Mouse (Mus musculus) kidney, postnatal 0 days (tissue): ENCODE data around the gene Atad2b. TPM values are rescaled to one million over a fixed set of nuclear protein-coding genes. Genes with fewer than 3 reads are reported as not detected.

Experiments
- ATAC-seq: fragments of 200-750 bp; cut with Nextera tagmentation; replicated peaks from 2 replicates; pipeline ENCODE4 v1.8.0; 2017; ENCODE audit warnings: low read depth, moderate number of reproducible peaks, moderate TSS enrichment, moderate library complexity; ENCODE audit not compliant: low FRiP score
- DNase-seq: peaks from one replicate; pipeline ENCODE4 v3.0.0-alpha.2; 2016; ENCODE audit warnings: low spot score
- H3K27ac ChIP-seq: fragments of 300-500 bp; sonication (generic); 2 replicates; pipeline ENCODE4 v1.5.1; 2014; ENCODE audit warnings: mild to moderate bottlenecking
- H3K27me3 ChIP-seq: fragments of 300-500 bp; sonication (generic); 2 replicates; pipeline ENCODE4 v1.6.1; 2014; ENCODE audit warnings: low read length, mixed read lengths; ENCODE audit not compliant: insufficient read depth
- H3K36me3 ChIP-seq: fragments of 300-500 bp; sonication (generic); 2 replicates; pipeline ENCODE4 v1.6.1; 2014; ENCODE audit warnings: low read length, mixed read lengths; ENCODE audit not compliant: insufficient read depth
- H3K4me1 ChIP-seq: fragments of 300-500 bp; sonication (generic); replicated peaks from 2 replicates; pipeline ENCODE4 v1.6.1; 2014; ENCODE audit warnings: antibody characterized with exemption, low read length, mixed read lengths; ENCODE audit not compliant: insufficient read depth
- H3K4me2 ChIP-seq: fragments of 300-500 bp; sonication (generic); 2 replicates; pipeline ENCODE4 v1.6.1; 2014; ENCODE audit warnings: mild to moderate bottlenecking, low read length, moderate library complexity, mixed read lengths
- H3K4me3 ChIP-seq: fragments of 300-500 bp; sonication (generic); replicated peaks from 2 replicates; pipeline ENCODE4 v1.5.1; 2014; ENCODE audit warnings: low read depth, low read length
- H3K9ac ChIP-seq: fragments of 300-500 bp; sonication (generic); 2 replicates; pipeline ENCODE4 v1.6.1; 2014; ENCODE audit warnings: low read depth, low read length
- H3K9me3 ChIP-seq: fragments of 300-500 bp; sonication (generic); replicated peaks from 2 replicates; pipeline ENCODE4 v1.6.1; 2016; ENCODE audit warnings: low read length, inconsistent platforms, mixed read lengths
- CTCF ChIP-seq: IDR thresholded peaks from 2 replicates; pipeline ENCODE4 v1.5.1; 2016; ENCODE audit warnings: antibody characterized with exemption, low read depth, mild to moderate bottlenecking, moderate library complexity
- WGBS: fragments of 180-500 bp; shearing (Covaris S2); extraction: QIAGEN DNeasy Blood & Tissue Kit; methylation state at CpG from one replicate; pipeline ENCODE4 v1.1.7; 2014; 5-methylcytosine and 5-hydroxymethylcytosine counted together
- polyA plus RNA-seq: library from polyadenylated mRNA; unstranded; fragments of >200 nt; fragmentation: Nextera tagmentation; extraction: Ambion mirVana; gene quantifications from 2 replicates; pipeline ENCODE4 v1.2.1, GENCODE M21; 2015

Atad2b gene
- polyA plus RNA-seq, result 7.4 and 8.6 TPM in 2 replicates

- peak; percentile 99 for TF ChIP-seq CTCF
- peak; percentile 95 for DNase-seq
Observed at GRCm38 (mm10) chr12:4916994-4917804, at the start of gene Atad2b. TSS of gene Atad2b (plus strand) at chr12:4917353.

GRCm38 (mm10) chr12:4868924-4869323, 48.2 kb upstream of the Atad2b start:
- Histone ChIP-seq H3K9me3 (no peaks in the 10 kb centered on the region), H3K9ac (no peak overlapping the region), H3K4me3 (no peak overlapping the region), H3K27me3 (no peaks in the 10 kb centered on the region), H3K27ac (no peak overlapping the region), H3K4me1 (peaks cover under 1% of the 10 kb centered on the region; the same call in 1 of the 2 replicates), H3K36me3 (no peaks in the 10 kb centered on the region), H3K4me2 (no peak overlapping the region)
- ATAC-seq (no peak), DNase-seq (no peak)
- TF ChIP-seq CTCF, result no peak
- WGBS, result 79% methylated on average over 8 of the region's 8 CpGs

More at GRCm38 (mm10) chr12:4916994-4917804, at the start of gene Atad2b:
- Histone ChIP-seq H3K36me3 (no peaks in the 10 kb centered on the region), H3K27me3 (no peaks in the 10 kb centered on the region), H3K4me1 (peaks cover 9% of the 10 kb centered on the region; the same call in 1 of the 2 replicates), H3K9me3 (no peaks in the 10 kb centered on the region), H3K4me3 (peak within 1 kb of the TSS; percentile 100), H3K4me2 (peak within 1 kb of the TSS; percentile 72), H3K9ac (peak within 1 kb of the TSS; percentile 99), H3K27ac (peak within 1 kb of the TSS; percentile 96)
- peak; percentile 98 for ATAC-seq
- under 1% methylated on average over 82 of the region's 89 CpGs for WGBS

- no peak for TF ChIP-seq CTCF
Observed at GRCm38 (mm10) chr12:4871260-4871659, 45.9 kb upstream of the Atad2b start.

GRCm38 (mm10) chr12:4872273-4872672, 44.9 kb upstream of the Atad2b start:
- H3K4me2 ChIP-seq, result no peak overlapping the region
- no peaks in the 10 kb centered on the region for H3K27me3 ChIP-seq
- H3K27ac ChIP-seq, result no peak overlapping the region
- no peaks in the 10 kb centered on the region for H3K36me3 ChIP-seq
- no peak overlapping the region for H3K9ac ChIP-seq
- DNase-seq (no peak), ATAC-seq (no peak)
- H3K4me3 ChIP-seq, result no peak overlapping the region
- H3K9me3 ChIP-seq, result no peaks in the 10 kb centered on the region
- WGBS, result 59% methylated on average over 4 of the region's 4 CpGs
- 0 out of 2 replicates have a peak, but pooled peaks cover 5% of the 10 kb centered on the region for H3K4me1 ChIP-seq
- peak; percentile 26; the same call in 1 of the 2 replicates for TF ChIP-seq CTCF

More at GRCm38 (mm10) chr12:4871260-4871659, 45.9 kb upstream of the Atad2b start:
- Histone ChIP-seq H3K4me1 (0 out of 2 replicates have a peak, but pooled peaks cover 5% of the 10 kb centered on the region), H3K4me3 (no peak overlapping the region), H3K27ac (no peak overlapping the region), H3K4me2 (no peak overlapping the region), H3K27me3 (no peaks in the 10 kb centered on the region), H3K36me3 (no peaks in the 10 kb centered on the region), H3K9me3 (no peaks in the 10 kb centered on the region), H3K9ac (no peak overlapping the region)
- WGBS, result 87% methylated on average over 5 of the region's 5 CpGs
- DNase-seq (no peak), ATAC-seq (no peak)

- H3K4me2 ChIP-seq, result no peak overlapping the region
- WGBS, result 76% methylated on average over 5 of the region's 5 CpGs
Observed at GRCm38 (mm10) chr12:4872983-4873477, 44.1 kb upstream of the Atad2b start.

GRCm38 (mm10) chr12:4873531-4873930, 43.6 kb upstream of the Atad2b start:
- H3K4me3 ChIP-seq, result no peak overlapping the region
- DNase-seq, result no peak
- H3K9ac ChIP-seq, result no peak overlapping the region
- no peaks in the 10 kb centered on the region for H3K9me3 ChIP-seq
- H3K27ac ChIP-seq, result no peak overlapping the region
- ATAC-seq, result no peak
- H3K36me3 ChIP-seq, result no peaks in the 10 kb centered on the region
- H3K27me3 ChIP-seq, result no peaks in the 10 kb centered on the region
- H3K4me1 ChIP-seq, result 0 out of 2 replicates have a peak, but pooled peaks cover 5% of the 10 kb centered on the region
- 82% methylated on average over 6 of the region's 6 CpGs for WGBS
- TF ChIP-seq CTCF, result no peak
- no peak overlapping the region for H3K4me2 ChIP-seq

More at GRCm38 (mm10) chr12:4872983-4873477, 44.1 kb upstream of the Atad2b start:
- Histone ChIP-seq H3K4me1 (0 out of 2 replicates have a peak, but pooled peaks cover 5% of the 10 kb centered on the region), H3K36me3 (no peaks in the 10 kb centered on the region), H3K27me3 (no peaks in the 10 kb centered on the region), H3K27ac (no peak overlapping the region), H3K9me3 (no peaks in the 10 kb centered on the region), H3K4me3 (no peak overlapping the region), H3K9ac (no peak overlapping the region)
- DNase-seq (no peak), ATAC-seq (no peak)
- TF ChIP-seq CTCF, result no peak
